Mouse (Mus musculus) layer of hippocampus, postnatal 14 days (tissue): ENCODE measurements at regions not wholly inside any gene's neighbourhood (a gene's known extent, or its start where the extent isn't known, plus 50 kb on each side); places are given as distances from the start of the nearest gene placed in this dataset.

ENCODE experiments used
- DNase-seq, 2 experiments: peaks; one replicate each; pipeline ENCODE4 v3.0.0; 2021 to 2022; ENCODE audit warnings: low spot score in 2 of 2, mixed read lengths in 1 of 2

DNA sequence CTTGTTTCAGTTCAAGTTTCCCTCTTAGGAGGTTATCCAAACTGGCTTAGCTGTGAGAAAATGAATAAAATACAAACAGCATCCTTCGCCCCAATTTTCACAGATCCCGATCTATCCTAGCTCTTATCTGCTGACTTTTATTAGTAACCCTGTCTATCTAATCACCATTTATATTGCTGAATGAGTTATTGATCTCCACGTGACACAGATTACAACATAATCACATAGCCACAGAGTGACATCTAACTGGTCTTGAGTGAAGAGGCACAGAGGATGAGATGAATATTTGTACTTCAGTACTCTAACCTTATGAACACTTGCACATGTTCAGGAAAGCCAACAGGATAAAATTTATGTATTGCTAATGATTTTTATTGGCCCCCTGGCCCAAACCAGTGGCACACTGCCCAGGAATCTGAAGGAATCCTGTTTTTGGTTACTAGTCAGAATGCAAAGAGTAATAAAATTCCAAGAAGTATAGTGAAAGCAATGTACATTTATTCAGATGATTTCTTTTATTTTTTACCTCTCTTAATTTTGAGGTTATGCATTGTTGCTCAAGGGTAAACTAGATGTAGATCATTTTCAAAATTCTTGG lies 1634.7 kb downstream of the Efnb2 start:
- DNase-seq: no peak

DNA sequence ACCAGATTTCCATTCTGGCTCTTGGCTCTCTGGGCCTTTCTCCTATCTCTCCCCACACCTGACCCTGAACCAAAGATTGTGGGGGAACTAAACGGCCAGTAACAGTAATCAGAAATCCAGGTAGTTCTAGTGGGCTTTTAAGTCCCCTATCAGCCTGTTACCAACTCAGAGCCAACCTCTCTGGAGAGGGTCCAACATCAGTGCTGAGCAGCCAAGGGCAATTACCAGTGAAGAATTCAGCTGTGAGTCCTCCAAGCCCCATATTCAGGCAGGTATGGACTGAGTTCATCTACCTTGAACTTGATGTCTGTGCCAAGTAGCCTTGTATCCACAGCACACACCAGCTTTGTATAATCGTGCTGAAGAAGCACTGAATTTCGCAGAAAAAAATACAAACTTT lies 1636.7 kb downstream of the Efnb2 start:
- DNase-seq: no peak

- no peak for DNase-seq
These were observed 1649.2 kb downstream of the Efnb2 start for GRCm38 (mm10) chr8:7011881-7012280.

- DNase-seq: no peak
These were observed 1669.5 kb downstream of the Efnb2 start for GRCm38 (mm10) chr8:6991516-6991915.

DNA sequence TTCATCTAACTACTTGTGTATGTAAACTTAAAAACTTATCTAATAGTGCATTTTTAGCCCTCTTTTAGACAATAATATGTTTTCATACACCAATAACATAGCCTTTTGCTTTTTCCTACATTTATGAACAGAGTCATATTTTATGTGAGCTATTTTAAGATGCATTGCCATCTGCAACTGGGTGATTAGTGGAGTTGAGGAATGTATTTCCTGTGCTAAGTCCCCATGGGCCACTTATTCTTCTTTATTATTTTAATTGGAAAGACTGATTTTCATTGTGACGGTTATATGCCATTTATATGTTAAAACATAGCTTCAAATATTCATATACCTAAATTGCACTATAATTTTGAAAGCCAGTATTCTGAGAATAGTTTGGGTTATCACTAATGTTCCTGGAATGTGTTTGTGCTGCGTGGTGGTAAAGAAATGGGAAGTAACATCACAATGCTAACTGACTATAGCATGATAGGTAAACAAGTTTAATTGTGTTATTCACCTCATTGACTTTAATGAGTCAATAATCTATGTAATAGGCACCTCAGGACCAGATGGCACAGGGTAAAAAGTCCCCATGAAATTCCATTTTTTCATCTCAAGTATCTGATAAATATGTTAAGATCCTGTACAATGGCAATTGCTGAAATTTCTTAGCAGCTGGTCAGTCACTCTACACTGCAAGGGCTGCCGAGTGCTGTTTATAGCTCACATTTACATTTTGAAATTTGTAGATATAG lies 1671.5 kb downstream of the Efnb2 start:
- DNase-seq: no peak

- DNase-seq: no peak
These were observed 1687.1 kb downstream of the Efnb2 start for GRCm38 (mm10) chr8:6973961-6974360.

GRCm38 (mm10) chr8:6963006-6963799 lies 1697.8 kb downstream of the Efnb2 start:
- DNase-seq: no peak

DNA sequence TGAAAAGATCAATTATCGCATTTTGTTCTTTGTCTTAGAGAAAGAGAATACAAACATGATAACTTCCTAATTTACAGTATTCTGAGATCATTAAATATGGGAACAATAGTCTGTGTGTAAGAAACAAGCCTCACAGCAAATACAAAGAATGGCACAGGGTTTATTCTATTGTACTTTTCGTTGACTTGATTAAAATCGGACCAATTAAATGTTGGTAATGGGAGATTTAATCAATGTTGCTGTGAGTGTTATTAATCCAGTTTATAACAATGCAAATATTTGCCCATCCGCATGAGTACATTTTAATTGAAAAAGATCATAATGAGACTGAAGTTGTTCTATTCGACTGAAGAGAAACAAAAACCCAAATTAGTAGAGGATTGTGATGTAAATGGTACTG lies 1703.0 kb downstream of the Efnb2 start:
- DNase-seq: no peak

GRCm38 (mm10) chr8:6954251-6954650 lies 1706.8 kb downstream of the Efnb2 start:
- DNase-seq: no peak

GRCm38 (mm10) chr8:6922467-6922866 lies 1738.6 kb downstream of the Efnb2 start:
- DNase-seq: no peak

GRCm38 (mm10) chr8:6907682-6908081 lies 1753.4 kb downstream of the Efnb2 start:
- DNase-seq: no peak

GRCm38 (mm10) chr8:6891456-6891855 lies 1769.6 kb downstream of the Efnb2 start:
- no peak for DNase-seq

- no peak for DNase-seq
These were observed 1774.2 kb downstream of the Efnb2 start for GRCm38 (mm10) chr8:6886779-6887402.

DNA sequence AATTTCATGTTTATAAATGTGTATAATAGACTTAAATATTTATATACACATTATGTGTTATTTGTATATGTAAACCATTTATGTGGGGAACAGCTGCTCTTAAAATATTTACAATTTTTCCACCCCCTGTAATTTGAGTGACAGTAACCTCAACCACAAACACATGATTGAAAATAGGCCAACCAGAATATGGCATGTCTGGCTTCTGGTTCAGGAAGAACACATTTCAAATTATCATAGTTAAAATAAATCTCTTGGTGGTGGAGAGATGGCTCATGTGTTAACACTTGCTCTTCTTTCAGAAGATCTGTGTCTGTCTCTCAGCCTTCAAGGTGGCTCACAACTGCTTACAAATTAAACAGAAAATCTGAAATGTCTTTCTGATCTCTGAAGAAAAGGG lies 1776.2 kb downstream of the Efnb2 start:
- no peak for DNase-seq

GRCm38 (mm10) chr8:6882626-6883025 lies 1777.5 kb upstream of the Slc10a2 start:
- DNase-seq: no peak
